Mouse (Mus musculus) intestine, embryonic 15.5 days (tissue): ENCODE results near the gene Gak. TPM values are rescaled to one million over a fixed set of nuclear protein-coding genes. Genes with fewer than 3 reads are reported as not detected.

ENCODE experiments used
- ATAC-seq: fragments of 200-750 bp; cut with Nextera tagmentation; 2 replicates; pipeline ENCODE4 v1.8.0; 2017; ENCODE audit warnings: moderate TSS enrichment, moderate library complexity
- H3K27ac ChIP-seq: fragments of 300-500 bp; sonication (generic); 2 replicates; pipeline ENCODE4 v1.5.1; 2015; ENCODE audit warnings: mild to moderate bottlenecking, inconsistent platforms
- H3K27me3 ChIP-seq: fragments of 300-500 bp; sonication (generic); replicated peaks from 2 replicates; pipeline ENCODE4 v1.6.1; 2015; ENCODE audit warnings: inconsistent platforms
- H3K36me3 ChIP-seq: fragments of 300-500 bp; sonication (generic); 2 replicates; pipeline ENCODE4 v1.6.1; 2015; ENCODE audit warnings: inconsistent platforms
- H3K4me1 ChIP-seq: fragments of 300-500 bp; sonication (generic); replicated peaks from 2 replicates; pipeline ENCODE4 v1.6.1; 2015; ENCODE audit warnings: inconsistent platforms
- H3K4me2 ChIP-seq: fragments of 300-500 bp; sonication (generic); replicated peaks from 2 replicates; pipeline ENCODE4 v1.6.1; 2015; ENCODE audit warnings: mild to moderate bottlenecking, inconsistent platforms
- H3K4me3 ChIP-seq: fragments of 300-500 bp; sonication (generic); replicated peaks from 2 replicates; pipeline ENCODE4 v1.5.1; 2015; ENCODE audit warnings: inconsistent platforms
- H3K9ac ChIP-seq: fragments of 300-500 bp; sonication (generic); 2 replicates; pipeline ENCODE4 v1.6.1; 2015; ENCODE audit warnings: inconsistent platforms
- H3K9me3 ChIP-seq: fragments of 300-500 bp; sonication (generic); 2 replicates; pipeline ENCODE4 v1.6.1; 2016; ENCODE audit warnings: inconsistent platforms
- WGBS: fragments of 180-500 bp; shearing (Covaris S2); methylation state at CpG from one replicate; pipeline ENCODE4 v1.1.7; 2015; 5-methylcytosine and 5-hydroxymethylcytosine counted together
- polyA plus RNA-seq: library from polyadenylated mRNA; unstranded; fragments of >200 nt; fragmentation: Nextera tagmentation; extraction: Ambion mirVana; gene quantifications from 2 replicates; pipeline ENCODE4 v1.2.1, GENCODE M21; 2015

Gene Gak
- polyA plus RNA-seq, 1 experiment from 2014 or later = 63.4 TPM

DNA sequence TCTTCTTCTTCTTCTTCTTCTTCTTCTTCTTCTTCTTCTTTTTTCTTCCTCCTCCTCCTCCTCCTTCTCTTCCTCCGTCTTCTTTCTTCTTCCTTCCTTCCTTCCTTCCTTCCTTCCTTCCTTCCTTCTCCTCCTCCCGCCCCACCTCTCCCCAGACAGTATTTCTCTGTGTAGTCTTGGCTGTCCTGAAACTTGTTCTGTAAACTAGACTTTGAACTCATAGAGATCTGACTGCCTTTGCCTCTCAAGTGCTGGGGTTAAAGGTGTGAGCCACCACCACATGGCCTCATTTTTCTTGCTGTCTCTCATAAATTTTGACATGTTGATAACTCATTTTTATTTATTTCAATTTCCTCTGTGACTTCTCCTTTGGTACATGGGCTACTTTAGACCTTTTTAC lies 67.1 kb downstream of the Gak start:
- no peaks in the 10 kb centered on the region for H3K27me3 ChIP-seq
- H3K4me2 ChIP-seq = no peak overlapping the region
- no peak overlapping the region for H3K4me3 ChIP-seq
- 73% methylated on average over 2 of the region's 2 CpGs for WGBS
- H3K9ac ChIP-seq = no peak overlapping the region
- no peak overlapping the region for H3K27ac ChIP-seq
- no peaks in the 10 kb centered on the region for H3K4me1 ChIP-seq
- no peaks in the 10 kb centered on the region for H3K9me3 ChIP-seq
- H3K36me3 ChIP-seq = 0 out of 2 replicates have a peak, but pooled peaks cover 1% of the 10 kb centered on the region
- ATAC-seq = peak; percentile 73; the same call in 1 of the 2 replicates

DNA sequence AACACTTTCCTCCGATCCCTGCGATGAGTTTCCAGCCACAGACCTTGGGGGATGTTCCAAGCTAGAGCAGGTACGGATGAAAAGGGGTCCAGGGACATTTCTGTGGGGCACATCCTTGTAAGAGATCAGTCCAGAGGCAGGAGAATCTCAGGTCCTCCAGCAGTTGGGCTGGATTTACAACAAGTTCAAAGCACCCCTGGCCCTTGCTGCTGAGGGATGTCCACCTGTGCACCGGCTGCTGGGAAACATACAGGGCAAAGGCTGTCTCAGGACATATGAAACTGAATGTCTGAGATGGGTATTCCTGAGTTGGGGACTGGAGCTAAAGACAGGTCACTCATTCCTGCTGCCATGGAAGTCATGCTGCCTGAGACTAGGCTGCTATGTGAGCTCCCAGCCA lies 72.6 kb downstream of the Gak start:
- H3K4me3 ChIP-seq = no peak overlapping the region
- 0 out of 2 replicates have a peak, but pooled peaks cover 3% of the 10 kb centered on the region for H3K27me3 ChIP-seq
- H3K9ac ChIP-seq = no peak overlapping the region
- H3K27ac ChIP-seq = no peak overlapping the region
- H3K4me2 ChIP-seq = no peak overlapping the region
- H3K4me1 ChIP-seq = no peaks in the 10 kb centered on the region
- no peak for ATAC-seq
- H3K36me3 ChIP-seq = no peaks in the 10 kb centered on the region
- WGBS = 74% methylated on average over 4 of the region's 4 CpGs
- H3K9me3 ChIP-seq = no peaks in the 10 kb centered on the region

- peaks cover 7% of the 10 kb centered on the region; the same call in 1 of the 2 replicates for H3K4me1 ChIP-seq
- H3K4me3 ChIP-seq = no peak overlapping the region
- H3K27me3 ChIP-seq = peaks cover 27% of the 10 kb centered on the region
- H3K4me2 ChIP-seq = no peak overlapping the region
- ATAC-seq = no peak
- no peaks in the 10 kb centered on the region for H3K36me3 ChIP-seq
- no peak overlapping the region for H3K27ac ChIP-seq
- H3K9me3 ChIP-seq = no peaks in the 10 kb centered on the region
- H3K9ac ChIP-seq = no peak overlapping the region
- 63% methylated on average over 1 of the region's 1 CpGs for WGBS
Measured at GRCm38 (mm10) chr5:108554041-108554440, 75.5 kb downstream of the Gak start.

DNA sequence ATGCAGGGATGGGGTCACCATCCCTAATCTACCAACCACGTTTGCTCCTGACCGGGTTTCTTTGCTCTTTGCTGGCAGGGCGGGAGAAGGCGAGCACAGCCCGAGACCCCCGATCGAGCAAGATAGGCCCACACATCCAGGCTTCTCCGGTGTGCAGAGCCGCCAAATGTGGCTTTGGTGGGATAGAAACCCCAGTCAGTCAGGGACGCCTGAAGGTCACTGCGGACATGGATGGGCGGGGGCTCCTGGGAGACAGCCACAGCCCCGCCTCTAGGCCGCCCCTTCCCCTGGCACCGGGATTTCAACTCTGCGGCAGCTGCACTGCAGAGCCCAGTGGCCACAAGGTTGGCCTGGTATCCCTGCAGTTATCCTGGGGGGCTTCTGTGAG lies 79.4 kb downstream of the Gak start:
- Histone ChIP-seq H3K27me3 (peaks cover 32% of the 10 kb centered on the region), H3K36me3 (no peaks in the 10 kb centered on the region), H3K9ac (no peak overlapping the region), H3K4me2 (peak overlapping the region; percentile 69), H3K27ac (no peak overlapping the region), H3K9me3 (no peaks in the 10 kb centered on the region), H3K4me1 (peaks cover 7% of the 10 kb centered on the region; the same call in 1 of the 2 replicates), H3K4me3 (peak overlapping the region; percentile 31)
- WGBS = 2% methylated on average over 16 of the region's 16 CpGs
- ATAC-seq = 0 out of 2 replicates have a peak, but pooled peaks have one; percentile 26

- H3K36me3 ChIP-seq = no peaks in the 10 kb centered on the region
- no peak within 1 kb of the TSS for H3K27ac ChIP-seq
- peak; percentile 87 for ATAC-seq
- peak within 1 kb of the TSS; percentile 69 for H3K4me2 ChIP-seq
- peaks cover 7% of the 10 kb centered on the region; the same call in 1 of the 2 replicates for H3K4me1 ChIP-seq
- peaks cover 32% of the 10 kb centered on the region for H3K27me3 ChIP-seq
- peak within 1 kb of the TSS; percentile 31 for H3K4me3 ChIP-seq
- no peaks in the 10 kb centered on the region for H3K9me3 ChIP-seq
- H3K9ac ChIP-seq = no peak within 1 kb of the TSS
- WGBS = 1% methylated on average over 52 of the region's 56 CpGs
Measured at GRCm38 (mm10) chr5:108549489-108550206, 79.9 kb downstream of the Gak start, which contains the start of gene Cplx1. Gene Cplx1 (minus strand): TSS chr5:108550024.

GRCm38 (mm10) chr5:108549137-108549488 lies 80.4 kb downstream of the Gak start:
- 24% methylated on average over 7 of the region's 7 CpGs for WGBS
- Histone ChIP-seq H3K4me2 (peak overlapping the region; percentile 69), H3K27me3 (peaks cover 32% of the 10 kb centered on the region), H3K9ac (no peak overlapping the region), H3K36me3 (no peaks in the 10 kb centered on the region), H3K4me1 (peaks cover 7% of the 10 kb centered on the region; the same call in 1 of the 2 replicates), H3K9me3 (no peaks in the 10 kb centered on the region), H3K27ac (no peak overlapping the region), H3K4me3 (0 out of 2 replicates have a peak overlapping the region, but pooled peaks have one; percentile 31)
- no peak for ATAC-seq

GRCm38 (mm10) chr5:108547636-108548035 lies 81.9 kb downstream of the Gak start:
- WGBS = 91% methylated on average over 5 of the region's 5 CpGs
- H3K9ac ChIP-seq = no peak overlapping the region

DNA sequence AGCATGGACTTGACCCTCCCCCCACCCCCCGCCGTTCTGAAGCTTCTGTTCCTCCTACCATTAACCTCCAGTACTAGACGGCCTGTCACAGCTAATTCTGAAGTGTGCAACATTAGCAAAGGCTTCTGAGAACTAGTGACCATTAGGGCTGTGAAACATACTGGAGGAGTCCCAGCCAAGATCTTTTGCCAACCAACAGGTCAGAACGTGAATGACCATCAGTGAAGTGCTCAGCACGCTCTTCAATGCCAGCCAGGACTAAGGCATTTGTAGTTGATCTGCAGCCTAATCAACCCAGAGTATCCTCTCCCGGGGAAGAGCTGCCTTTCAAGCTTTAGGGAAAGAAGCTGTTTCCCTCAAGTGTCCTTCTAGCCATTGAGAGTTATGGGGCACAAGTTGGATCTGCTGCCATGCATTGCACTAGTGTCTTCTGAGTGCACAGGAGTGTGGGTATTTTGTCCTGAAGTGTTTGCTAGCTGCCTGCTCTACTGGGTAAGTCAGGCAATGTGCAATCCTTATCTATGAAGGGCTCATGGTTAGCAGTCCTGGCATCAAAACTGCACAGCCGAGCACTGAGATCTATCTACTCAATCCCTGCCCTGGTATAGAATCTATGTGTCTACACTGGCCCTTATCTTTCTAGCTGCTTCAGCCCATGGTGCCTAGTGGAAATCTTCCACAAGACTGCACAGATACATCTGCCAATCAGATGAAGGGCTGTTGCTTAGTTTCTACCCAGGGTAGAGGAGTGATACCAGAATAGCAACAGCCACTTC lies 85.9 kb downstream of the Gak start:
- H3K9me3 ChIP-seq = no peaks in the 10 kb centered on the region
- peaks cover 1% of the 10 kb centered on the region; the same call in 1 of the 2 replicates for H3K27me3 ChIP-seq
- H3K27ac ChIP-seq = no peak overlapping the region
- WGBS = 62% methylated on average over 7 of the region's 7 CpGs
- H3K4me3 ChIP-seq = no peak overlapping the region
- H3K9ac ChIP-seq = no peak overlapping the region
- no peak for ATAC-seq
- H3K36me3 ChIP-seq = no peaks in the 10 kb centered on the region
- no peaks in the 10 kb centered on the region for H3K4me1 ChIP-seq
- H3K4me2 ChIP-seq = no peak overlapping the region

More at GRCm38 (mm10) chr5:108547636-108548035, 81.9 kb downstream of the Gak start:
- Histone ChIP-seq H3K4me3 (no peak overlapping the region), H3K4me1 (peaks cover 7% of the 10 kb centered on the region; the same call in 1 of the 2 replicates), H3K9me3 (no peaks in the 10 kb centered on the region), H3K4me2 (no peak overlapping the region), H3K27me3 (peaks cover 30% of the 10 kb centered on the region), H3K36me3 (no peaks in the 10 kb centered on the region), H3K27ac (no peak overlapping the region)
- ATAC-seq = no peak

DNA sequence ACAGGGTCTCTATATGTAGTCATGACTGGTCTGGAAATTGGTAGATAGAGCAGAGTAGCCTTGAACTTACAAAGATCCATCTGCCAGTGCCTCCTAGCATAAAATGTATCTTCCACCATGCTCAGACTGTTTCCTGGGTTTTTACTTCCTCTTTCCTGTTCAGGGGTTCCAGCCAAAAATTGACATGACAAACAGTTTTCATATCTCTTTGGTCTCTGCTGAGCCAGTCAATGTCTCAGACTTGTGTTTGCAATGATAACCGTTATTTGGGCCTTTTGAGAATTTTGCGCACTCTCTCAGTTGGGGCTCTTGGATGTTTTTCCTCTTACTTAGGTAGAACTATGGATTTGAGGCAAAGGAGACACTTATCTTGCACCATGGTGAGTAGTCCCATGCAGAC lies 95.4 kb downstream of the Gak start:
- Histone ChIP-seq H3K4me2 (no peak overlapping the region), H3K36me3 (no peaks in the 10 kb centered on the region), H3K4me3 (no peak overlapping the region), H3K27me3 (no peaks in the 10 kb centered on the region), H3K4me1 (no peaks in the 10 kb centered on the region), H3K9me3 (no peaks in the 10 kb centered on the region), H3K9ac (no peak overlapping the region), H3K27ac (no peak overlapping the region)
- ATAC-seq = no peak
- WGBS = 90% methylated on average over 2 of the region's 2 CpGs

DNA sequence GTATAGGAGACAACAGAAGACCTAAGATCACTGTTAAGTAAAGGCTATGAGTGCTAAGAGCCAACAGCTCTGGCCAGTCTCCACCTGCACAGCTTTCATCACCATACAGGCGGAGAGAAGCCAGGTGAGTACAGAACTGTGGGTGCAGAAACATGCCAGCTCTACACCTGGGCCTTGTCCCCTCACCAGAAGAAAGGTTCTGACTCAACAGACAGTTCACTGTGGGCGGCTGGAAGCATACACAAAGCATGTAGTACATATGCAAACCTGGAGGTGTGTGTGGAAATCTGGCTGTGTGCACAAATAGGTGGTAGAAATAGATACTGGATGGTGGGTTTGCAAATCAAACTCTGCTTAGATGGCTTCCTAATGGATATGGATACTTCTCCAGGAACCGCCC lies 107.0 kb downstream of the Gak start:
- ATAC-seq = no peak
- H3K4me2 ChIP-seq = no peak overlapping the region
- H3K27me3 ChIP-seq = no peaks in the 10 kb centered on the region
- H3K4me3 ChIP-seq = no peak overlapping the region
- H3K27ac ChIP-seq = no peak overlapping the region
- H3K4me1 ChIP-seq = no peaks in the 10 kb centered on the region
- H3K9ac ChIP-seq = no peak overlapping the region
- H3K9me3 ChIP-seq = no peaks in the 10 kb centered on the region
- 87% methylated on average over 3 of the region's 3 CpGs for WGBS
- no peaks in the 10 kb centered on the region for H3K36me3 ChIP-seq

- no peak for ATAC-seq
- H3K36me3 ChIP-seq = no peaks in the 10 kb centered on the region
- 78% methylated on average over 3 of the region's 3 CpGs for WGBS
- no peaks in the 10 kb centered on the region for H3K4me1 ChIP-seq
- no peaks in the 10 kb centered on the region for H3K9me3 ChIP-seq
- H3K9ac ChIP-seq = no peak overlapping the region
- H3K27me3 ChIP-seq = no peaks in the 10 kb centered on the region
- no peak overlapping the region for H3K4me3 ChIP-seq
- H3K27ac ChIP-seq = no peak overlapping the region
- no peak overlapping the region for H3K4me2 ChIP-seq
Measured at GRCm38 (mm10) chr5:108521896-108522295, 107.7 kb downstream of the Gak start.

- H3K9me3 ChIP-seq = no peaks in the 10 kb centered on the region
- WGBS = 40% methylated on average over 2 of the region's 2 CpGs
- no peak overlapping the region for H3K4me3 ChIP-seq
- no peak overlapping the region for H3K4me2 ChIP-seq
- H3K36me3 ChIP-seq = no peaks in the 10 kb centered on the region
- no peak overlapping the region for H3K27ac ChIP-seq
- no peaks in the 10 kb centered on the region for H3K4me1 ChIP-seq
- H3K9ac ChIP-seq = no peak overlapping the region
- no peaks in the 10 kb centered on the region for H3K27me3 ChIP-seq
- no peak for ATAC-seq
Measured at GRCm38 (mm10) chr5:108521016-108521415, 108.5 kb downstream of the Gak start.
